Mouse (Mus musculus) mouse trophoblast stem cell (cell line): Measurements from ENCODE around the gene Samd4.

Experiments
- in situ Hi-C, 2 experiments: fragments of 300-500 bp; cut with MseI, MboI; formaldehyde crosslinking; loops; 2 replicates in 1 of 2; 3 replicates in 1 of 2; pipeline ENCODE4 v1.15.1; 2025

The Samd4 gene

DNA sequence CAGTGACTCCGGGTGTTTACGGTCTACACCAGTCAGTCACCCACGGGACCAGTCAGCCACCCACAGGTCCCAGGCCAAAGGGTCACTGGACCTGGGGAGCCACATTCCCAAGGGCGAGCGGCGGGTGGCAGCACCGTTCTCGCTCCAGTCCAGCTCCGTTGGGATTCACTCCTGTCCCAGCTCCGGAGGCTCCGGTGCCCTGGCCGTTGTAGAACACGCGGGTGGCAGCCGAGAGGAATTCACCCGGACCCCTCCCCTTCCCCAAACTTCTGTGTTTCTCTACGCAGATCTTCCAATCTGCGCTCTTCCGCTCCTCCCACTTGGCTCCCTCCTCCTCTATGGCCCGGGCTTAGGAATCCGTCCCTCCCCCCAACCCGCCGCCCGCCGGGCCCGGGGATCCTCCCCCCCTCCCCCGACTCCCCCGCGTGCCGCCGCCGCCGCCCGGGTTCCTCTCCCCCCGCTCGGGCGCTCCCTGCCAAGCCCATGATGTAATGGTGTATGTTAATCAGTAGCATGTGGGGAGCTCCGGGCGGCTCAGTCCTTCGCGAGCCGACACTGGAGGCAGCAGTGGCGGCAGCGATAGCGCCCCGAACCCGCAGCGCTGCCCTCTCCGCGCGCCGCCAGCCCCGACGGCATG, at the start of gene Samd4:
Samd4 (plus strand) TSS at position 424 of the 637 bp plus-strand sequence.
- in situ Hi-C loops: loop anchor here (10.0 kb wide), 1 partner anchor 122 kb away; no protein-coding TSS in a partner anchor

DNA sequence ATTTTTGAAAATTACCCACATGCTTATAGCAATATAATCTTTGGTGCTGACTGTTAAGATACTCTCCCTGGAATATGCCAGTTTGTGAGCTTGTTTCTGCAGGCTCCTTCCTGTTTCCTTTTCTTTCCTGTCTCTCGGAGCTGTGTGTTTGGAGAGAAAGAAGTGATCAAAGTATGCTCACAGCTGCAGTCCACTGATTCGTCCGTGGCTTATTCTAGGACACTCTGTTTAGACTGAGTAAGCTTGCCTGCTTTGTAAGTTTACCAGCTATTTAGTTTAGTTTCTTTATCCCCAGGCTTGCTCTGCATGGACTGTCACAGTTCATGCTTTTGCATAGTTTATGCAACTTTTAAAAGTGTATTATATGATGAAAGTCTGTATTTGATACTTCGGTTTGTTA, 43.3 kb upstream of the Samd4 start:
- in situ Hi-C loops: no loop called here

DNA sequence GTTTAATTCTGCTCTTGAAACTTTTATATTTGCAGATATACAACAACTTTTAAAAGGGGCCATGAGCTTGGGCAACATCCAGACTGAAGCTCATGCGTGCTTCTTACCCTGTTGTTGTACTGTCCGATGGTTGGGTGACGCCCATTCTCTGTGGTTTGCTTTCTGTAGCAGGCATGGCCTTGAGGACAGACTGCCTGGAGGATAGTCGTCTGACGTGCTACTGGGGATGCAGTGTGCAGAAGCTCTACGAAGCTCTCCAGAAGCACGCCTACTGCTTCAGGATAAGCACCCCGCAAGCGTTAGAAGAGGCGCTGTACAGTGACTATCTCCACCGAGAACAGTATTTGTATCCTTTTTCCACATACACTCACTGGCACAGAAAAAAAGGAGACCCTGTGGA, 36.9 kb upstream of the Samd4 start:
- in situ Hi-C loops: no loop called here

DNA sequence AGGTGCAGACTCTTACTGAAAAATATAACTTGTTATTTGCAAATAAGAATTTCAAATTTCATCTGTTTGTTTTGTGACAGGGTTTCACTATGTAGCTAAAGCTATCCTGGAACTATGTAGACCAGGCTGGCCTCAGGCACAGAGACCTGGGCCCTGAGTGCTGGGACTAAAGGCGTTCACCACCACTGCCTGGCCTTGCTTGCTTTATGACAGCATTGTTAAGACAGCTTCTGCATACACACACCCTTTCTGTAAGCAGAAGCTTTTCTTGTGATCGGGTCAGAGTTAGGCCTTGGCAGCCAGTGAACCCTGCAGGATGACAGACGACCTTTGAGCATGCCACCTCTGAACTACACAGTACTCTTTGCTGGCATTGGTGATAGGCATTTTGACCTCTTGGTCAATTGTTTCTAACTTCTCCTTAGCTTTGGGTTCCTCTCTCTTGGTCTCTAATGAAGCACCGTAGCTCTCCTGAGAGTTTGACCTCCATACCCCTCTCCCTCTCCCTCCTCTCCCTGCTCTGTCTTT, 34.5 kb upstream of the Samd4 start:
- in situ Hi-C loops: no loop called here

DNA sequence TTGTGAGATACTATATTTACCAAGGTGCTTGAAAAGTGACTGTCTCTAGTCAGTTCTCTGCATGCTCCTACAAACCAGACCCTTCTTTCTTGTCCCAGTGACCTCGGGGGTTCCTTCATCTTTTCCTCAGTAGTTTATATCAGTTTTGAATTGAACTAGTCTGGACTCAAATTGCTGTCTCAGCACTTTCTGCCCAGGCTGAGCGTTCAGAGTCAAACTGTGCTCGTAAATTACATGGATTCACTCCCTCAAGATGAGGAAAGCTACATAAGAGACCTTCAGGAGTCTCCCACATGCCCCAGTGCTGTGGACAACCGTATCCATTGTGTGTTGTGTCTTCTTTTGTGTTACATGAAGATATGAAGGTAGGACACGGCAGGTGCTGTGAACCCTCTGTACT, 33.9 kb upstream of the Samd4 start:
- in situ Hi-C loops: no loop called here

DNA sequence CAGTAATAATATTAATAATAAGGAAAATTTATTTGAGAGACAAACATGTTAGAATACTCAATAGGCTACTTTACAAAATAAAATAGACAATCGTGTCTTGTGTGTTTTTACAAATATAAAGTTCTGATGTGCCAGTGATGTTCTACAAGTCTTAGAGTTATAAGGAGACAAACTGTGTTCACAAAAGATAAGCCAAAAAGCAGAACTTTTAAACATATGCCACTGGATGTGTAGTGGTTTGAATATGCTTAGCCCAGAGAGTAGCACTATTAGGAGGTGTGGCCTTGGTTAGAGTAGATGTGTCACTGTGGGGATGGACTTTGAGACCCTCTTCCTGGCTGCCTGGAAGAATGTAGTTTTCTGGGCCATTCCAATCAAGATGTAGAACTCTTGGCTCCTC, 32.9 kb upstream of the Samd4 start:
- in situ Hi-C loops: no loop called here

DNA sequence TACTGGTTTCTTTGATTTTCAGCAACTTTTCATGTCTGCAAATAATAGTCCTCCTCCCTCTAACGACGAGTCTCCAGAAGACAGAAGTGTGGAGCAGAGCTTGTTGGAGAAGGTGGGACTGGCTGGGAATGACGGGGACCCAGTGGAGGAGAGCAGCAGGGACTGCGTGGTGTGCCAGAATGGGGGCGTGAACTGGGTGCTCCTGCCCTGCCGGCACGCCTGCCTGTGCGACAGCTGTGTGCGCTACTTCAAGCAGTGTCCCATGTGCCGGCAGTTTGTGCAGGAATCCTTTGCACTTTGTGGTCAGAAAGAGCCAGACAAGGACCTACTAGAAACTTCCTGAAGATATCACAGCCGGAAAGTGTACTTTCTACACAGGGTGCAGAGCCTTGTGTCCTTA, 29.0 kb upstream of the Samd4 start:
- in situ Hi-C loops: no loop called here

DNA sequence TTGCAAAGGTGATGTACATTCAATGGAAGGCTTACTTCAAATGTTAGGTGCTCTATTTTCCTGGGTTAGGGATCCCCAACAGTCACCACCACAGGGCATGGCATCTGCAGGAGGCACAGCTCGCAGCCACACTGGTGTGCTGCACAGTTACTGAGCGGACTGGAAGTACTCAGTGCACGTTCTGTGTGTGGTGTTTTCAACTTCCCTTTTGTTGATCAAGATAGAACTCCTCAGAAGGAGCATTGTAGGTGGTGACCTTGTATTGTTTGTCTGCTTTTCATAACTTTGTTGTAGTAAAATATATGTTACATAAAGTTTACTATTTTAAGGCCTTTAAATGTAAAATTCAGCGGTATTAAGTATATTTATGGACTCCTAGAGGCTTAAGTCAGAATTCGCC, 19.7 kb upstream of the Samd4 start:
- in situ Hi-C loops: no loop called here

DNA sequence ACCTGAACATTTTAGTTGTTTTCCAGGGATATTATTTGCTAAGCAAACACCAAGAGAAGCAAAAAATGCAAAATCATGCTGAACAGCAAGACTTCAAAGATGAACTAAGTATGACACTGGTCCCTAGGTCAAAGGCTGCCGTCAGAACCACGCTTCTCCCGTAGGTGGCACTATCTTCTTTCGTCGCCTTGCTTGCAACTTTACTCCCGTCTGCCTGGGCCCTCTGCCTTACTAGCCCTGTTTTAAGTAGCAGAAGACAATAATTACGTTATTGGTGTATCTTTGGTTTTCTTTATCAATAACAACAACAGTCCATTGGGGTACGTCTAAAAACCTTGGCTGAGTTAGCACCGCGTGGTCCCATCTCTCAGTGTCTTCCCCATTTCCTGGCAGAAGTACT, 1.7 kb upstream of the Samd4 start:
- in situ Hi-C loops: loop anchor here (10.0 kb wide), 1 partner anchor 124 kb away; no protein-coding TSS in a partner anchor

DNA sequence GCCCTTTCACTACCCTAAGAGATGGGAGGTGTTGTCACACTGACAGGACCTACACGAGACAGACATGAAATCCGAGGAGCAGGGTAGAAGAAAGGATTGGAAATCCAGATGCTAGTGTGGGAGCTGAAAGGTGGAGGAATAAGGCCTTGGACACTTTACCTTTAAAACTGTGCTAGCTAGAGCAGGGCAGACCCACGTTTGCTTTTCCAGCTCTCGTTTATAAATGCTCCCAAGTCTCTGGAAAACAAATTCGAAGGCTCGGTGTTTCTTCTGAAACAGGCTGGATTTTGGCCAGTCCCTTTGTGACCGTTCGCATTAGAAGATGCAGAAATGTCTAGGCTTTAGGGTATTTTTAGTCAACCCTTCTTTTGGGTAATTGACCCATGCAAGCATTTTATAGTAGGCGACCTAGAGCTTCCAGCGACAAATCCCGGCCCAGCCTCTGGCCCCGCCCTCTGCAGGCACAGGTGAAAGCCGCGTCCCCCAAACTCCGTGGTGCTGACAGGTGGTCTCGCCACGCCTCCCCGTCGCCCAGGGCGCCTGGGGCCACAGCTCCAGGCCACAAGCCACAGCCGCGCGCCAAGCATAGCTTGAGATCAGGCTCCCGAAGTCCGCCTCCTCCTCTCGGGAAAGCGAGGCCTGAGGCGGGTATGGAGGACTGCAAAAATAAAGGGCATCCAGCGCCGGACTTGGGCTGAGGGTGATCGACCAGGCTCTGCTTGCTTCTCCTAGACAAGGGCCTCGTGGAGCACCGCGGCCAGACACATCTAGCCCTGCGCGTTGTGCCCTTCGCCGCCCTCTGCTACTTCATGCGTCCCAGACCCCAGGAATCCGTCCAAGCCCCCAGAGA, 848 bp upstream of the Samd4 start:
- in situ Hi-C loops: loop anchor here (10.0 kb wide), 1 partner anchor 123 kb away; no protein-coding TSS in a partner anchor

DNA sequence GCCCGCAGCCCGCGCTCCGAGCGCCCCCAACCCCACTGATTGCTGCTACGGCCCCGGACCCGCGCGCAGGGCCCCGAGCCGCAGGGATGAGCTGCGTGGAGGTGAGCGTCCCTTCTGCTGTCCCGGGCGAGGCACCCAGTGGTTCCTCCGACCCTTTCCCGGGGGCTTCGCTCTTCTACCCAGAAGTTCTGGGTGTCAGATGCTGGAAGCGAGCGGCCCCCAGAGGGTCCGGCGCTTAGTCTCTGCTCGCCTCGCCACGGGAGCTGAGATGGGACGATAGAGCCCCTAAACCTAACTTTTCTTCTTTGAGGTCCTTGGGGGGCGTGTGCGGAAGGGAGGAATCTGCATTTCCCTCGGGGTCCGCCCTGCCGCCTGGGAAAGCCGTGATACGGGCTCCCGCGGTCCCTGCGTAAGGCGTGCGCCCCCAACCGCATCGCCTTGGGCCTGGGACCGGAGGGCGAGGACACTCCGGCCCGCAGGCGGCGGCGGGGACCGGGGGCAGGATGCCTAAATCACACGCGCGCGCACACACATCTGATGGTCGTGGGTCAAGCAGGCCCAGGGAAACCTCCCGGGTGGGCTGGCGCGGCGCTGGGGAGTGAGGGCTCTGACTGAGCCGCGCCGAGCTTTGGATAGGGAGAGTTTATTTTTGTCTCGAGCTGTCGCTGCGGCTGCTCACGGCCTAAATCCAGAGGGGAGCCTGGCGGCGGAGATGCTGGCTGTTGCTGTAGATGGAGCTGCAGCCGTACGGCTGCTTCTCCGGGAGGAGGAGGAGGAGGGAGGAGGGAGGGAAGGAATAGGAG, 615 bp downstream of the Samd4 start:
- in situ Hi-C loops: loop anchor here (10.0 kb wide), 1 partner anchor 122 kb away; no protein-coding TSS in a partner anchor

DNA sequence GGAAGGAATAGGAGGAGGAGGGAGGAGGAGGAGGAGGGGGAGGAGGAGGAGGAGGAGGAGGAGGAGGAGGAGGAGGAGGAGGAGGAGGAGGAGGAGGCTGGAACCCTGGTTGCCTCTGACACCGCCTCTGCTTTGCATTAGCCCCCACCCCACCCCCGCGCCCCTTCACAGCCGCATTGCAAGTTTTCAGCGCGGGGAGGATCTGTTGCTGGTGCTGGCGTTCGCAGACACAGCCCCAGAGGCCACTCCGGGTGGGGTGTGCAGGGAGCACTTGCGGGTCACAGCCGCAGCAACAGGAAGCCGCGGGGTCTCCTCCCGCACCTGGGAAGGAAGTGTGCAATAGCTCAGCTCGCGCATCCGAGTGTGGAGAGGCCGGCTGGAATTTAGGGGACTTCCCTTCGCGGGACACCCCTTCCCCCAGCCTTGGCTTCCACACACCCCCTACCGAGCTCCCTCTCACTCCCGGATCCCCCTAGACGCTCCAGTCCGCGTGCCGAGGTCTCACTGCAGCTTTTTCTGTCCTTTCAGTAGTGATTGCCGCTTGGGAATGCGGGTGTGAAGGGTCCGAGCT, 1.3 kb downstream of the Samd4 start:
- in situ Hi-C loops: loop anchor here (10.0 kb wide), 1 partner anchor 121 kb away; no protein-coding TSS in a partner anchor

DNA sequence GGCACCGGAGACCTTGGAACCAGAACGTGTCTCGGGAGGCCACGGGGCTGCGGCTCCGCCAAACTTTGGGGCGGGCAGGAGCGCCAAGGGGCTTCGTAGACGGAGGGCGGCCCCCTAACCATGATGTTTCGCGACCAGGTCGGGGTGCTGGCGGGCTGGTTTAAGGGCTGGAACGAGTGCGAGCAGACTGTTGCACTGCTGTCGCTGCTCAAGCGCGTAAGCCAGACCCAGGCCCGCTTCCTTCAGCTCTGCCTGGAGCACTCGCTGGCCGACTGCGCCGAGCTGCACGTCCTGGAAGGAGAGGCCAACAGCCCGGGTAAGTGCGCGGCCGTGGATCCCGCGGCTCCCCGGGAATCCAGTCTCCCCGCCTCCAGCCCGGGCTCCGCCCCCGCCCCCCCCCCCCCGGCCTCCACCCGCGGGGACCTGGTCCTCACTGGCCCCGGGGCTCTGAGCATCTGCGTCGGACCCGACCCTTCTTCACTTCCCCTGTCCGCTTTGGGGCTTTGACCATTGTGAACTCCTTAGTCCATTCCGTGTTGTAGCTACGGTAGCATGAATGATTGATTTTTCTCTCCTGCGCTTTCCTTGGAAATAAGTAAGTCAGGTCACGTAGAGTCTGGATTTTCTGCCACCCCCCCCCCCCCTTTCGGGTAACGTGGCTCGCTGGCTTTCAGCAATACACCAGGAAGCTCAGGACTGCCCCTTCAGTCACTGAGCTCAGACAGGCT, 2.2 kb downstream of the Samd4 start:
- in situ Hi-C loops: loop anchor here (10.0 kb wide), 1 partner anchor 120 kb away; no protein-coding TSS in a partner anchor

DNA sequence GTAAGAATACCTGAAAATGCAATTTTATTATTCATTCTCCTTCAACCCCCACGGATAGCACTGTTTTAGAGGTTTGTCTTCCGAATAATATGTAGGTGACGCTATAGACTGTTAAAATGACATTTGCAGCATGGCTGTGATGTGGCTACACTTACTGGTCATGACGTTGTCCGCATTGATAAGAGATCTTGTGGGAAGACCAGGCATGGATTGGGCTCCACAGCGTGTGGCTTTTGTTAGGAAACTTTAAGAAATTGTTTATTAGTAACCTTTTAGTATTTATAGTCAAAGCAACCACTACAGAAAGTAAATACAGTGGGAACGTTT, 2.7 kb downstream of the Samd4 start:
- in situ Hi-C loops: loop anchor here (10.0 kb wide), 1 partner anchor 119 kb away; no protein-coding TSS in a partner anchor

DNA sequence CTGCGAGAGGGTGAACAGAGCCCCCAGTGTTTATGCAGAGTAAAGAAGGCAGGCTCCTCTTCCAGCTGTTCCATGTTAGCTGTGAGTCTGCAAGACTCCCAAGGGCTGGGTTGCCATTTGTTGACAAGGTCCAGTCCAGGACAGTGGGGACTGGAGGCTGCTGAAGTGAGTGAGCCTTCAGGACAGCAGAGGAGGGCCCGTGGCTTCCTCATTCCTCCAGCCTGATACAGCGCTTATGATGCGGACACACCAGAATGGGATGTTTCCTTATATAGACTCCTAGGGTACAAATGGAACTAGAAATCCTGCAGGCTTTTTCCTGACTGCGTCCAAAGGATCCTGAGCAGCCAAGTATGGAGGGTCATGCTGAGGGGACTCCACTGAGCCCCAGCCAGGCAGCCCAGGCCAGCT, 3.2 kb downstream of the Samd4 start:
- in situ Hi-C loops: loop anchor here (10.0 kb wide), 1 partner anchor 119 kb away; no protein-coding TSS in a partner anchor

DNA sequence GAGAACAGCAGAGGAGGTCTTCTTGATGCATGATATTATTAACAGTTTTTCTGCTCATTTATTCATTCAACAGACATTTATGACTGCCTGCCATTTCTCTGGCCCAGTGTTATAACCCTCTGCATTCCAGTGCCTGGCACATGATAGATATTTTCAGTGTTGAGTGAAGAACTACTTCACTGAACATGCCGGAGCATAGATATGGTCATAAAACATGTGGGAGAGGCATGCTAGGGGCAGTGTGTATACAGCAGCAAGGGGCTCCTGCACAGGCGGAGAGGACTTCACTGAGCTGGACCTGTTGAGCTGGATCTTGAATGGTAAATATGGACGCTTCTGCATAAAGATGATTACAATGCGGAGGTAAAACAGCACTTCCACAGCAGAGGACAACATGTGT, 6.4 kb downstream of the Samd4 start:
- in situ Hi-C loops: loop anchor here (10.0 kb wide), 1 partner anchor 116 kb away; no protein-coding TSS in a partner anchor

DNA sequence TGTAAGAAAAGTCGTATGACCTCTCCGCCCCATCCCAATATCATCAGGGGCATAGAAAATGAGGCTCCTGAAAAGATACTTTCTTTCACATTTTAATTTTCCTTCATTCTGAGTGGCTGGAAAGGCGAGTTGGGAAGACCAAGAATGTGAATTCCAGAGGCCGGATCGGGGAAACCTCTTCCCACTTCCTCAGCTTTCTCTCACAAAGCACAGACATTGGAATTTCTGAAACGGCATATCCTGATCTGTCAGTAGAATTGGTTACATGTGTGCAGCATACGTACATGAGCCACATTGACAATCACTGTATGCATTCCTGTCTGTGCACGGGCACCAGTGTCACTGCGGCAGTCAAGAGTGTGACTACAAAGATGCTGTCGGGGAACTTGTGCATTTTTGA, 11.3 kb downstream of the Samd4 start:
- in situ Hi-C loops: no loop called here

DNA sequence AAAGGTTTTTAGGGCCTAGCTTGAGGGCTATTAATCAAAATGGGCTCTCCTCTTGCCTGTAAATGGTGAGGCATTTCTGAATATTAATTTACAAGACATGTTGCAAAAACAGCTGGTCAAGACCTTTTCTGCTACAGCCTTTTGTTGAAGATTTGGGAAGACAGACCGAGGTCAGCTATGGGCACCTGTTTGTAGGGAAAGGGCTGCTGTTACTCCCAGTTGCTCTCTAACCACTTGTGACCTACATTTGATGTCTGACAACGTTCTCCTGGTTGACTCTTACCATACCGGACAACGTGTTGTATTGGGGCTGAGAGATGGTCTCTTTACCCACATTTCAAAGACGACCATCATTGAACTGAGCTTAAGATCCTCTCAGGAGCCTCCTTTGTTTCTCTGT, 15.3 kb downstream of the Samd4 start:
- in situ Hi-C loops: no loop called here

DNA sequence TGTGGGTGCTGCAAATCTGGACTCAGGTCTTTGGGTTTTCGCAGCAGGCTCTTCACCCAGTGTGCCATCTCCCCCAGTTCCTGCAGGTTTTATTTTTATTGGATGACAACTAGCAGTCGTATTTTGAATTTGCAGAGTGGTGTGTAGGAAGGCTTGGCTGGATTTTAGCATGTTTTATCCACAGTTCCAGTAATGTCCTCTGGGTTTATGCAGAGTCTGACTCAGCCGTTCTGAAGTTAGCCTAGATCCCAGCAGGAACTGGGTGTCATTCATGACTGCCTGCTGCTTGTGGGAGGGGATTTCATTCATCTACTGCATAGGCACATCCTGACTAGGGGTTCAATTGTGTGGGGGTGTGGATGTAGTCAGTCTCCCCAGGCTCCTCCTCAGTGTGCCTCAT, 16.0 kb downstream of the Samd4 start:
- in situ Hi-C loops: no loop called here

DNA sequence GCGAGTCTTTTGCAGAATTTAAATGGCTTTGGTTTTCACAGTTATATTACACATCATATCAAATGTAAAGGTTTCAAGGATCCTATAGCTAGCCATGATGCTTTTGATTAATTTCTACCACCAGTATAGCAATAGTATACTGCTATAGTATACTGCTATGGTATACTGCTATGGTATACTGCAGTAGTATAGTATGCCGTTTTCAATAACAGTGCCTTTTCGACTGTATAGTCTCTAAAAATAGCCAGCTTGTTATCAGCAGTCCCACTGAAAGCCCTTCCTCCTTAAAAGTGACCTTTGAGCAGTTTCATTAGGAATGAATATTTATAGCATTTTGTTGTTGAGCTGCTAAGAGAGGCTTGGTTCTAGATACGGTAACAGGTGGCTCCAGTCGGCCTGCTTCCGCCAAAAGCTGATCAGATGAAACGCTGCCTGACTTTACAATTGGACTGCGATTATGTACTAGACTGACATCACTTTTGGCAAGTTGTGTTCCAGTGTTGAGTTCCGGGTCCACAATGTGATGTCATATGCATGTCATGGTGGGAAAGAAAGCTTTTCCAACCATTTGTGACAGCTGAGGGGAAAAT, 19.9 kb downstream of the Samd4 start:
- in situ Hi-C loops: no loop called here
